Mouse (Mus musculus) gastrocnemius, postnatal 14 days (tissue): ENCODE results near the gene Trim44. TPM values are rescaled to one million over a fixed set of nuclear protein-coding genes. Genes with fewer than 3 reads are reported as not detected.

Experiments
- DNase-seq: peaks from one replicate; pipeline ENCODE4 v3.0.0; 2021; ENCODE audit warnings: mixed read lengths
- intact Hi-C: fragments of 180-260 bp; cut with DNase I; formaldehyde crosslinking; loops from one replicate; pipeline ENCODE4 v1.15.1; 2025; ENCODE audit warnings: low total_unique reads
- total RNA-seq, 2 experiments: library from RNA; stranded (reverse); gene quantifications; 2 replicates each; pipeline ENCODE4 v1.2.3; 2021

The Trim44 gene
- total RNA-seq, 2 experiments from 2014 or later = 15.7 to 19.8 TPM

- DNase-seq = no peak
- intact Hi-C loops = no loop called here
These were observed 3.0 kb upstream of the Trim44 start for GRCm38 (mm10) chr2:102410615-102411014.

- DNase-seq = no peak
- intact Hi-C loops = no loop called here
These were observed 2.1 kb upstream of the Trim44 start for GRCm38 (mm10) chr2:102409741-102410140.

GRCm38 (mm10) chr2:102406324-102407304 lies 1.0 kb downstream of the Trim44 start:
- no peak for DNase-seq
- intact Hi-C loops = no loop called here

GRCm38 (mm10) chr2:102403982-102404381 lies 3.6 kb downstream of the Trim44 start:
- no peak for DNase-seq
- intact Hi-C loops = no loop called here

- intact Hi-C loops = no loop called here
- no peak for DNase-seq
These were observed 4.3 kb downstream of the Trim44 start for GRCm38 (mm10) chr2:102403306-102403705.

- intact Hi-C loops = no loop called here
- DNase-seq = no peak
These were observed 6.3 kb downstream of the Trim44 start for GRCm38 (mm10) chr2:102401352-102401692.

- intact Hi-C loops = no loop called here
- peak; percentile 83 for DNase-seq
These were observed 6.8 kb downstream of the Trim44 start for GRCm38 (mm10) chr2:102400605-102401351.

GRCm38 (mm10) chr2:102399864-102400604 lies 7.6 kb downstream of the Trim44 start:
- intact Hi-C loops = no loop called here
- DNase-seq = no peak

- DNase-seq = no peak
- intact Hi-C loops = no loop called here
These were observed 11.1 kb downstream of the Trim44 start for GRCm38 (mm10) chr2:102396493-102396892.

GRCm38 (mm10) chr2:102393457-102393856 lies 14.2 kb downstream of the Trim44 start:
- intact Hi-C loops = no loop called here
- no peak for DNase-seq

GRCm38 (mm10) chr2:102385328-102385902 lies 22.2 kb downstream of the Trim44 start:
- intact Hi-C loops = no loop called here
- no peak for DNase-seq

- intact Hi-C loops = no loop called here
These were observed 23.1 kb downstream of the Trim44 start for GRCm38 (mm10) chr2:102384496-102384895.

GRCm38 (mm10) chr2:102384057-102384456 lies 23.6 kb downstream of the Trim44 start:
- intact Hi-C loops = no loop called here
- DNase-seq = no peak

More at GRCm38 (mm10) chr2:102384496-102384895, 23.1 kb downstream of the Trim44 start:
- no peak for DNase-seq

- DNase-seq = peak; percentile 4
- intact Hi-C loops = no loop called here
These were observed 24.4 kb downstream of the Trim44 start for GRCm38 (mm10) chr2:102383069-102383834.

GRCm38 (mm10) chr2:102382519-102382918 lies 25.1 kb downstream of the Trim44 start:
- intact Hi-C loops = no loop called here
- no peak for DNase-seq

GRCm38 (mm10) chr2:102380581-102380980 lies 27.0 kb downstream of the Trim44 start:
- DNase-seq = no peak
- intact Hi-C loops = no loop called here

- no peak for DNase-seq
- intact Hi-C loops = no loop called here
These were observed 28.7 kb downstream of the Trim44 start for GRCm38 (mm10) chr2:102378928-102379327.

GRCm38 (mm10) chr2:102378381-102378780 lies 29.2 kb downstream of the Trim44 start:
- no peak for DNase-seq
- intact Hi-C loops = no loop called here

- intact Hi-C loops = no loop called here
These were observed 30.3 kb downstream of the Trim44 start for GRCm38 (mm10) chr2:102377370-102377769.

More at GRCm38 (mm10) chr2:102377370-102377769, 30.3 kb downstream of the Trim44 start:
- DNase-seq = no peak
